Mouse (Mus musculus) testis, adult 2 months (tissue): Measurements from ENCODE around the gene Nup98.

Source experiments
- CTCF ChIP-seq: fragments of 200-500 bp; IDR thresholded peaks from 2 replicates; pipeline ENCODE4 v1.5.1; 2012; ENCODE audit warnings: low read depth, mild to moderate bottlenecking, inconsistent platforms, low read length, moderate library complexity; ENCODE audit not compliant: control insufficient read depth, insufficient read depth, insufficient replicate concordance
- POLR2A ChIP-seq: fragments of 200-500 bp; IDR thresholded peaks from 2 replicates; pipeline ENCODE4 v1.6.1; 2012; ENCODE audit warnings: low read depth, mild to moderate bottlenecking, inconsistent platforms, low read length, moderate library complexity; ENCODE audit not compliant: control insufficient read depth

DNA sequence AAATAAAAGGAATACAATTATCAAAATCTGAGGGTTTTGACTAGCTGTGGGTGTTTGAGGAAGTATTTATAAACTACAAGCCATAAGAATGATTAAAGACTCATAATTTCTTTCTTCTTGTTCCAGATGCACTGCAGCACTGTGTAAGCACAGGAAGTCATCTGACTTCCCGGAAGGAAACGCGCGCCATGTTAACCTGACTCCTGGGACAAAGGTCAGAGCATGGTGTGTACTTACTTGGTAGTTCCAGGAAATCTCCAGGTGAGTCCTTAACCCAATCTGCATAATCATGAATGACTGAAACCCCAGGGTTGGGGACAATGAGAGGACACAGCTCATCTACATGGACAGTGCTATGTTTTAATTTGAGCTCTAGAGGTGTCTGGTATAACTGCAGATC is 77.6 kb downstream of the Nup98 start:
- no peak for TF ChIP-seq CTCF
- no peak for TF ChIP-seq POLR2A
